Mouse (Mus musculus): ENCODE measurements around the gene Wfdc16. TPM values are rescaled to one million over a fixed set of nuclear protein-coding genes. Genes with fewer than 3 reads are reported as not detected.
"Not testable (repeated sequence)": the region's sequence is repeated elsewhere in the genome, so short reads cannot be mapped to it uniquely, and the experiment has no call there.

Wfdc16 gene
- polyA plus RNA-seq, 1 experiment, result not detected

GRCm38 (mm10) chr2:164655858-164656257 lies 17.3 kb upstream of the Wfdc16 start, which contains the start of gene Wfdc10:
Wfdc10 (plus strand) TSS chr2:164656046.
- no peak for TF ChIP-seq POLR2A (IDR thresholded peaks at IDR 0.05; ENCODE audit: borderline replicate concordance, extremely low read depth, insufficient read depth, insufficient read length, poor library complexity, severe bottlenecking)
- peak; percentile 94 for TF ChIP-seq CTCF (IDR thresholded peaks at IDR 0.05; ENCODE audit: borderline replicate concordance, extremely low read depth, insufficient read depth, insufficient read length)
- peak; percentile 43 for DNase-seq (ENCODE audit: low read depth)

GRCm38 (mm10) chr2:164641881-164642673 lies 3.5 kb upstream of the Wfdc16 start:
- DNase-seq (ENCODE audit: low read depth), result peak; percentile 28
- TF ChIP-seq CTCF (IDR thresholded peaks at IDR 0.05; ENCODE audit: borderline replicate concordance, extremely low read depth, insufficient read depth, insufficient read length) (no peak), POLR2A (IDR thresholded peaks at IDR 0.05; ENCODE audit: borderline replicate concordance, extremely low read depth, insufficient read depth, insufficient read length, poor library complexity, severe bottlenecking) (no peak)

GRCm38 (mm10) chr2:164641129-164641528 lies 2.5 kb upstream of the Wfdc16 start:
- DNase-seq (ENCODE audit: low read depth), result no peak
- TF ChIP-seq POLR2A (IDR thresholded peaks at IDR 0.05; ENCODE audit: borderline replicate concordance, extremely low read depth, insufficient read depth, insufficient read length, poor library complexity, severe bottlenecking) (no peak), CTCF (IDR thresholded peaks at IDR 0.05; ENCODE audit: borderline replicate concordance, extremely low read depth, insufficient read depth, insufficient read length) (no peak)

GRCm38 (mm10) chr2:164635266-164635665 lies 3.3 kb downstream of the Wfdc16 start:
- no peak for DNase-seq (ENCODE audit: low read depth)
- no peak for TF ChIP-seq POLR2A (IDR thresholded peaks at IDR 0.05; ENCODE audit: borderline replicate concordance, extremely low read depth, insufficient read depth, insufficient read length, poor library complexity, severe bottlenecking)
- TF ChIP-seq CTCF (IDR thresholded peaks at IDR 0.05; ENCODE audit: borderline replicate concordance, extremely low read depth, insufficient read depth, insufficient read length), result peak; percentile 29; the same call in 1 of the 2 replicates

GRCm38 (mm10) chr2:164621775-164622174 lies 16.8 kb downstream of the Wfdc16 start:
- no peak for DNase-seq (ENCODE audit: low read depth)
- TF ChIP-seq POLR2A (IDR thresholded peaks at IDR 0.05; ENCODE audit: borderline replicate concordance, extremely low read depth, insufficient read depth, insufficient read length, poor library complexity, severe bottlenecking), result no peak
- TF ChIP-seq CTCF (IDR thresholded peaks at IDR 0.05; ENCODE audit: borderline replicate concordance, extremely low read depth, insufficient read depth, insufficient read length), result no peak

GRCm38 (mm10) chr2:164619050-164619449 lies 19.5 kb downstream of the Wfdc16 start:
- TF ChIP-seq POLR2A (IDR thresholded peaks at IDR 0.05; ENCODE audit: borderline replicate concordance, extremely low read depth, insufficient read depth, insufficient read length, poor library complexity, severe bottlenecking) (no peak), CTCF (IDR thresholded peaks at IDR 0.05; ENCODE audit: borderline replicate concordance, extremely low read depth, insufficient read depth, insufficient read length) (no peak)
- no peak for DNase-seq (ENCODE audit: low read depth)

- no peak for DNase-seq (ENCODE audit: low read depth)
- TF ChIP-seq CTCF (IDR thresholded peaks at IDR 0.05; ENCODE audit: borderline replicate concordance, extremely low read depth, insufficient read depth, insufficient read length) (no peak), POLR2A (IDR thresholded peaks at IDR 0.05; ENCODE audit: borderline replicate concordance, extremely low read depth, insufficient read depth, insufficient read length, poor library complexity, severe bottlenecking) (no peak)
These were observed 23.2 kb downstream of the Wfdc16 start for GRCm38 (mm10) chr2:164615386-164615785.

GRCm38 (mm10) chr2:164613471-164613870 lies 25.1 kb downstream of the Wfdc16 start, which contains the start of the genes Wfdc6b and Wfdc8:
Wfdc6b (plus strand) TSS chr2:164613522.
Wfdc8 (minus strand) TSS chr2:164613626.
- not testable (repeated sequence) for DNase-seq (ENCODE audit: low read depth)

GRCm38 (mm10) chr2:164608781-164609180 lies 29.8 kb downstream of the Wfdc16 start:
- DNase-seq (ENCODE audit: low read depth), result no peak
- no peak for TF ChIP-seq CTCF (IDR thresholded peaks at IDR 0.05; ENCODE audit: borderline replicate concordance, extremely low read depth, insufficient read depth, insufficient read length)

GRCm38 (mm10) chr2:164604411-164604810 lies 34.2 kb downstream of the Wfdc16 start:
- TF ChIP-seq CTCF (IDR thresholded peaks at IDR 0.05; ENCODE audit: borderline replicate concordance, extremely low read depth, insufficient read depth, insufficient read length), result no peak
- TF ChIP-seq POLR2A (IDR thresholded peaks at IDR 0.05; ENCODE audit: borderline replicate concordance, extremely low read depth, insufficient read depth, insufficient read length, poor library complexity, severe bottlenecking), result no peak

GRCm38 (mm10) chr2:164603482-164603881 lies 35.1 kb downstream of the Wfdc16 start:
- no peak for DNase-seq (ENCODE audit: low read depth)
- TF ChIP-seq CTCF (IDR thresholded peaks at IDR 0.05; ENCODE audit: borderline replicate concordance, extremely low read depth, insufficient read depth, insufficient read length) (peak; percentile 18; the same call in 1 of the 2 replicates), POLR2A (IDR thresholded peaks at IDR 0.05; ENCODE audit: borderline replicate concordance, extremely low read depth, insufficient read depth, insufficient read length, poor library complexity, severe bottlenecking) (no peak)

More at GRCm38 (mm10) chr2:164604411-164604810, 34.2 kb downstream of the Wfdc16 start:
- DNase-seq (ENCODE audit: low read depth), result no peak

- TF ChIP-seq POLR2A (IDR thresholded peaks at IDR 0.05; ENCODE audit: borderline replicate concordance, extremely low read depth, insufficient read depth, insufficient read length, poor library complexity, severe bottlenecking) (no peak), CTCF (IDR thresholded peaks at IDR 0.05; ENCODE audit: borderline replicate concordance, extremely low read depth, insufficient read depth, insufficient read length) (peak; percentile 13; the same call in 1 of the 2 replicates)
- no peak for DNase-seq (ENCODE audit: low read depth)
These were observed 38.4 kb downstream of the Wfdc16 start for GRCm38 (mm10) chr2:164600179-164600578.
